Mouse (Mus musculus): ENCODE data around the gene Trim37. TPM values are rescaled to one million over a fixed set of nuclear protein-coding genes. Genes with fewer than 3 reads are reported as not detected.

The Trim37 gene
- polyA plus RNA-seq, 1 experiment from 2014 or later = 81.1 TPM

DNA sequence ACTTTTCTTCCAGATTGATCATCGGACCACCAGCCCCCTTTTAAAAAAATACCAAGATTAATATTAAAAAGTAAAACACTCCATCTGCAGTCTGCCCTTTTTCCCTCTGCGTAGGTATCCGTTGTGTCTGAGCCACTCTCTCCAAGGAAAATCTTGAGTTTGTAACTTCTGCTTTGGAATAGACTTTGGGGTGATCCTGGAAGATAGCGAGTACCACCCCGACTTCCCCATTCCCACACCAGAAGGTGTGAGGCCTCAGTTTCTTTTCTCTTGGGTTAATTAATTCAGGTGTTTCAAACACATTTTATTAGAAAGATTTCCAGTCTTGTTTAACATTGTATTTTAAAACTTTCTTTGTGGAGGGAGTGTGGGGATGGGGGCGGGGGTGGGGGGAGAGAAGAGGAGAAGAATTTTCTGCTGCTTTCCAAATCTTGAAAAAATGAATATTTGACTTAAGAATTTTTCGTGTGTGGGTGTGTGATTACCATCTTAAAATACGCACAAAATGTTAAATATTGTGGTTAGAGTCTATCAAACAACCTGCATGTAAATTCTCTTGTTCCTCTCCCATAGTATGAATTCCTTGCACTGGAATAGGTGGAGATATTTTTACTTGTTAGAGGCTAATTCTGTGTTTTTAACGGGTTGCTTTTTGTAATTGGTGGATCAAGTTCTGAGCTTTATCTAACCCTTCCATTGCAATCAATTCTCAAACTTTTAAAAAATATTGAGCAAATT, 16.5 kb upstream of the Trim37 start:
- no peak for ATAC-seq
- Histone ChIP-seq H3K9me3 (ENCODE audit: control insufficient read depth, low read length) (no peaks in the 10 kb centered on the region), H3K36me3 (ENCODE audit: control insufficient read depth, insufficient read depth, low read length) (peaks cover 6% of the 10 kb centered on the region), H3K4me2 (ENCODE audit: low read length) (peak overlapping the region; percentile 77), H3K4me3 (ENCODE audit: low read length) (peak overlapping the region; percentile 58), H3K9ac (ENCODE audit: low read depth, low read length) (peak overlapping the region; percentile 77), H3K27me3 (replicated peaks; ENCODE audit: control insufficient read depth, insufficient read depth, low read length) (no peaks in the 10 kb centered on the region), H3K4me1 (ENCODE audit: control insufficient read depth, insufficient read depth, low read depth, low read length) (peaks cover 12% of the 10 kb centered on the region), H3K27ac (ENCODE audit: low read depth, low read length) (peak overlapping the region; percentile 97)
- WGBS = 5% methylated on average over 9 of the region's 9 CpGs

DNA sequence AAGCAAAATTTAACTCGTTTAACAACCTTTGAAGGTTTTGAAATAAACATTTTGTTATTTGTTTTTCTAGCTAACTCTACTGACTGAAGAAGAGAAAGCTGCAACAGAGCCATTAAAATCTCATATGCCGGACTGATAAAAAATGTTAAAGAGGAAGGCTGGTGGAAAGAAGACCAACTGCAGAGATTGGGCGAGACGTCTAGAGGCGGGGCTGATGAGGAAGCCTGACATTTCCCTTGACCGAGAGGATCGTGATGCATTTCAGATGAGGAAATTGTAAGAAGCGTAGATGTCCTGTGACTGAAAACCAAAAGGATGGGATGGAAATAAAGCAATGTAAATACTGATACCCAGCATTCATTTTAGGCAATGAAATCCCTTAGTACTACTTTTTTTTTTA, 5.0 kb upstream of the Trim37 start:
- peaks cover 5% of the 10 kb centered on the region for H3K4me1 ChIP-seq (ENCODE audit: control insufficient read depth, insufficient read depth, low read depth, low read length)
- no peaks in the 10 kb centered on the region for H3K27me3 ChIP-seq (replicated peaks; ENCODE audit: control insufficient read depth, insufficient read depth, low read length)
- peaks cover 27% of the 10 kb centered on the region for H3K36me3 ChIP-seq (ENCODE audit: control insufficient read depth, insufficient read depth, low read length)
- no peaks in the 10 kb centered on the region for H3K9me3 ChIP-seq (ENCODE audit: control insufficient read depth, low read length)
- no peak for ATAC-seq
- WGBS = 78% methylated on average over 8 of the region's 8 CpGs
- no peak overlapping the region for H3K27ac ChIP-seq (ENCODE audit: low read depth, low read length)
- H3K4me2 ChIP-seq (ENCODE audit: low read length) = no peak overlapping the region
- no peak overlapping the region for H3K9ac ChIP-seq (ENCODE audit: low read depth, low read length)
- no peak overlapping the region for H3K4me3 ChIP-seq (ENCODE audit: low read length)

DNA sequence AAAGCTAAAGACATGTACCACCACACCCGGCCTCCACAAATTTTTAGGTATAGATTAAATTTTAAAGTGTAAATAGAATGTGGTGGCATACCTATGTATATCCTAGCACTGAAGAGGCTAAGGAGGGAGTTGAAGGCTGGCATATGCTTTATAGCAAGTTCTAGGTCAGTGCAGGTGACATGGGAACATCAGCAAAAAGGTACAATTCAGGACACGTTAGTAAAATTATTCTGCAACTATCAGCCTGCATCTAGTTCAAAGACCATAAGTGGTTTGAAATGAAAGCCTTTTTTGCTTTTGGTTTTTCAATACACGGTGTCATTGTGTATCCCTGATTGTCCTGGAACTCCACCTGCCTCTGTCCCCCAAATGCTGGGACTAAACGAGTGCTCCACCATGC, 1.3 kb upstream of the Trim37 start:
- ATAC-seq = no peak
- H3K4me3 ChIP-seq (ENCODE audit: low read length) = no peak overlapping the region
- peaks cover 14% of the 10 kb centered on the region for H3K4me1 ChIP-seq (ENCODE audit: control insufficient read depth, insufficient read depth, low read depth, low read length)
- no peak overlapping the region for H3K27ac ChIP-seq (ENCODE audit: low read depth, low read length)
- H3K4me2 ChIP-seq (ENCODE audit: low read length) = peak overlapping the region; percentile 74; the same call in 1 of the 2 replicates
- no peak overlapping the region for H3K9ac ChIP-seq (ENCODE audit: low read depth, low read length)
- H3K36me3 ChIP-seq (ENCODE audit: control insufficient read depth, insufficient read depth, low read length) = peaks cover 14% of the 10 kb centered on the region
- H3K27me3 ChIP-seq (replicated peaks; ENCODE audit: control insufficient read depth, insufficient read depth, low read length) = no peaks in the 10 kb centered on the region
- WGBS = 51% methylated on average over 4 of the region's 4 CpGs
- H3K9me3 ChIP-seq (ENCODE audit: control insufficient read depth, low read length) = no peaks in the 10 kb centered on the region

DNA sequence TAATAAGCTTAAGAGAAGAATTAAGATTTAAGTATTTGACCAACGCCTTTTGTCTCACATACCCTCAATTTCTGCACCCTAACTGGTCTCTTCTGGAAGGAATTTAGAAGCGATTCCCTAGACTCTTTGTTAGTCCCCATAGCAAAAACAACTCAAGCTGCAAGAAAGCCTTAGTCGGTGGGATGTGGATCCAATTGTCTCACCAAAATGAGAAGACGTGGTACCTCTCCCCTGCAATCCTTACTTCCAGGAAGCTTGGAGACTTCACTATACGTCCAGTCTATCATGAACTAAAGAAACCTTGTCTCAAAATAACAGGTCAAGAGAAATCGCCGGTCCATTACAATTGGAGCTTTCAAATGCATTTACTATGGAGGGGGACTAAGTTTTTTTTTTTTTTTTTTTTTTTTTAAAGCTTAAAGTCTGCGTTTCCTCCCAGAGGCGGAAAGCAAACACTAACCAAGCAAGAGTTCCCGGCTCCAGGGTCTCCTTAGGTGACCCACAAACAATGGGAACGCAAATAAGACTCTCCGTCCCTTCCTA, 525 bp upstream of the Trim37 start:
- no peak for ATAC-seq
- H3K9me3 ChIP-seq (ENCODE audit: control insufficient read depth, low read length) = no peaks in the 10 kb centered on the region
- WGBS = 2% methylated on average over 12 of the region's 12 CpGs

DNA sequence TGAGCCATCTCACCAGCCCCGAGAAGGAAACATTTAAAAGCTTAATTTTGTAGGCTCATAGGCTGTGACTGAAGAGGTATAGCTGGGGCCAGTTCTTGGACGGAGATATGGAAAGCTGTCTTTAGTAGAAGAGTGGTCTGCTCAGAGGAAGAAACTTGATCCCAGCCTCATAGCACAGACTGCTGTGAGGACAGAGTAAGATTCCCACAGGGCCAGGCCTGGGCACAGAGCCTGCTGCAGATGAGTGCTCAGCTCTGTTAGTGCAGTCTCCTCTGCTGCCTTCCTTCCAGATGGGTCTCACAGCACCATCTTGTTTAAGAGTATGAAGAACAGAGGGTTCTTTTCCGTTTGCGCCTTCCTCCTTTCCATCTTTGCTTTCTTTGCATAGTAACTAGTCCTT, 9.4 kb downstream of the Trim37 start:
- no peaks in the 10 kb centered on the region for H3K4me1 ChIP-seq (ENCODE audit: control insufficient read depth, insufficient read depth, low read depth, low read length)
- no peak overlapping the region; the same call in 1 of the 2 replicates for H3K9ac ChIP-seq (ENCODE audit: low read depth, low read length)
- WGBS = 85% methylated on average over 4 of the region's 4 CpGs
- H3K9me3 ChIP-seq (ENCODE audit: control insufficient read depth, low read length) = no peaks in the 10 kb centered on the region
- no peak overlapping the region for H3K4me3 ChIP-seq (ENCODE audit: low read length)
- H3K27me3 ChIP-seq (replicated peaks; ENCODE audit: control insufficient read depth, insufficient read depth, low read length) = no peaks in the 10 kb centered on the region
- no peak overlapping the region for H3K4me2 ChIP-seq (ENCODE audit: low read length)
- no peak overlapping the region for H3K27ac ChIP-seq (ENCODE audit: low read depth, low read length)
- ATAC-seq = no peak
- no peaks in the 10 kb centered on the region; the same call in 1 of the 2 replicates for H3K36me3 ChIP-seq (ENCODE audit: control insufficient read depth, insufficient read depth, low read length)

More for the DNA sequence above, 525 bp upstream of the Trim37 start:
- Histone ChIP-seq H3K27me3 (replicated peaks; ENCODE audit: control insufficient read depth, insufficient read depth, low read length) (no peaks in the 10 kb centered on the region), H3K9ac (ENCODE audit: low read depth, low read length) (peak overlapping the region; percentile 91), H3K4me2 (ENCODE audit: low read length) (peak overlapping the region; percentile 74), H3K27ac (ENCODE audit: low read depth, low read length) (peak overlapping the region; percentile 94), H3K4me1 (ENCODE audit: control insufficient read depth, insufficient read depth, low read depth, low read length) (peaks cover 14% of the 10 kb centered on the region), H3K4me3 (ENCODE audit: low read length) (peak overlapping the region; percentile 96), H3K36me3 (ENCODE audit: control insufficient read depth, insufficient read depth, low read length) (peaks cover 12% of the 10 kb centered on the region)

DNA sequence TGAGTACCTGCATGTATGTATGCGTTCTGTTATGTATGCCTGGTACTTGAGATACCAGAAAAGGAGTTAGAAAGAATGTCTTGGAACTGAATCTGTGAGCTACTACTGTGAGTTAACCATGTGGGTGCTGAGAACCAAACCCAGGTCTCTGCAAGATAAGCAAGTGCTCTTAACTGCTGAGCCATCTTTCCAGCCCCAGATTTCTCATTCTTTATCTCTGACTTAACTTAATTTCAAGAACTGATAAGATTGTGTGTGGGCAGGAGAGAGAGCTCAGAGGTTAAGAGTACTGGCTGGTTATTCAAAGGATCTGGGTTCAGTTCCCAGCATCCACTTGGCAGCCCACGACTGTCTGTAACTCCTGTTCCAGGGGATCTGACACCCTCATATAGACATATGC, 31.1 kb downstream of the Trim37 start:
- peaks cover 3% of the 10 kb centered on the region; the same call in 1 of the 2 replicates for H3K36me3 ChIP-seq (ENCODE audit: control insufficient read depth, insufficient read depth, low read length)
- WGBS = 90% methylated on average over 2 of the region's 2 CpGs

DNA sequence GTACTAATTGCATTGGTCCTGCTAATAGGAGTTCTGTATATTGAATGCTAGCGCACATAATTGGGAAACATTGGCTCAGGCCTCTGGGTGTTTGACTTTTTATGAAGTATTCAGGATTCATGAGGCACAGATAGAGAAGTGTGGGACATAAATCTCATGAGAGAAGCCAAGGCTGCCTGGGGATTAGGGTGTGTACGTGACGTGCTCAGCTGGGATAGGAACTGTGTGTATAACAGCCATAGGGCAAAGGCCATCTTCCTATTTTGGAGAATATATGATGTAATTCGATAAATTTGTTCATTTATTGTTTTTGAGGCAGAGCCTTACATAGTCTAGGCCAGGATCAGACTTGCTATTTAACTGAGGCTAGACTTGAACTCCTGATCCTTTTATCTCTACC, 35.8 kb downstream of the Trim37 start:
- H3K27ac ChIP-seq (ENCODE audit: low read depth, low read length) = no peak overlapping the region
- H3K9me3 ChIP-seq (ENCODE audit: control insufficient read depth, low read length) = no peaks in the 10 kb centered on the region
- no peaks in the 10 kb centered on the region for H3K27me3 ChIP-seq (replicated peaks; ENCODE audit: control insufficient read depth, insufficient read depth, low read length)
- H3K4me3 ChIP-seq (ENCODE audit: low read length) = no peak overlapping the region
- H3K4me2 ChIP-seq (ENCODE audit: low read length) = no peak overlapping the region
- 91% methylated on average over 4 of the region's 4 CpGs for WGBS
- ATAC-seq = no peak
- peaks cover 16% of the 10 kb centered on the region for H3K36me3 ChIP-seq (ENCODE audit: control insufficient read depth, insufficient read depth, low read length)
- H3K4me1 ChIP-seq (ENCODE audit: control insufficient read depth, insufficient read depth, low read depth, low read length) = no peaks in the 10 kb centered on the region
- no peak overlapping the region for H3K9ac ChIP-seq (ENCODE audit: low read depth, low read length)

More for the DNA sequence above, 31.1 kb downstream of the Trim37 start:
- Histone ChIP-seq H3K9me3 (ENCODE audit: control insufficient read depth, low read length) (no peaks in the 10 kb centered on the region), H3K4me2 (ENCODE audit: low read length) (no peak overlapping the region), H3K4me1 (ENCODE audit: control insufficient read depth, insufficient read depth, low read depth, low read length) (no peaks in the 10 kb centered on the region), H3K9ac (ENCODE audit: low read depth, low read length) (no peak overlapping the region), H3K27ac (ENCODE audit: low read depth, low read length) (no peak overlapping the region), H3K4me3 (ENCODE audit: low read length) (no peak overlapping the region), H3K27me3 (replicated peaks; ENCODE audit: control insufficient read depth, insufficient read depth, low read length) (no peaks in the 10 kb centered on the region)
- ATAC-seq = no peak

DNA sequence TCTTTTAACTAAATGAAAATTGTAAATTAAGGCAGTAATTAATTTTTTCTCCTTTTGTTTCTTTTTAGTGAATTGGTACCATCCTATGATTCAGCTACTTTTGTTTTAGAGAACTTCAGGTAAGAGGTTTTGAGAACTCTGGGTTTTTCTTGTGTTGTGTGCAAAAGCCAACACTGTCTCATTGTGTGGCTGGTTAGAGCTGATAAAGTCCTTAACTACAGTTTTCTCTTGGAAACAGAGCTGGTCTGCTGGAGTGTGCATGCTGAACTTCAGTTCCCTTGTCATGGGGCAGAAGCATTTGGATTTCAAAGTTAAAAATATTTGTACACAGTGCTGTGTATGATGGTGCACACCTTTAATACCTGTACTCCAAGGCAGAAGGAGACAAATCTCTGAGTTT, 36.9 kb downstream of the Trim37 start:
- Histone ChIP-seq H3K27ac (ENCODE audit: low read depth, low read length) (no peak overlapping the region), H3K27me3 (replicated peaks; ENCODE audit: control insufficient read depth, insufficient read depth, low read length) (no peaks in the 10 kb centered on the region), H3K4me1 (ENCODE audit: control insufficient read depth, insufficient read depth, low read depth, low read length) (no peaks in the 10 kb centered on the region), H3K9ac (ENCODE audit: low read depth, low read length) (no peak overlapping the region), H3K4me2 (ENCODE audit: low read length) (no peak overlapping the region), H3K4me3 (ENCODE audit: low read length) (no peak overlapping the region), H3K9me3 (ENCODE audit: control insufficient read depth, low read length) (no peaks in the 10 kb centered on the region), H3K36me3 (ENCODE audit: control insufficient read depth, insufficient read depth, low read length) (peaks cover 25% of the 10 kb centered on the region)
- no peak for ATAC-seq

DNA sequence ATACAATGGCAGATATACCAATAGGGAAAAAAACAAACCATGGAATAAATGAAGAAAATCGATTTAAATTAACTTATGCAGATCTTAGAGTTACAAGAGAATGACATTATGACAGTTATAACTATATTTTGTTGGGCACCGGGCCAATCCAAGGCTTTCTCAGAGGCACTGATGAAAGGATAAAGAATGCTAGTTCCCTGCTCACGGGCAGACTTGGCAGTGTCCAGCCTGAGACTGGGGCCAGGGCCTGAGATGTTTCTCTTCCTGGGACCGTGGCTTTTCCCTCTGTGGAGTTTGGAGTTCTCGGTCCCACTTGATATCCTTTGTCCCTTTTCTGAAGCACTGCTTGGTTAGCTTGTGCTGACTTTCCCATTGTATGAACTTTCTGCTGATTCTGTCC, 46.7 kb downstream of the Trim37 start:
- Histone ChIP-seq H3K4me2 (ENCODE audit: low read length) (no peak overlapping the region), H3K27ac (ENCODE audit: low read depth, low read length) (no peak overlapping the region), H3K36me3 (ENCODE audit: control insufficient read depth, insufficient read depth, low read length) (peaks cover 12% of the 10 kb centered on the region; the same call in 1 of the 2 replicates), H3K4me3 (ENCODE audit: low read length) (no peak overlapping the region), H3K27me3 (replicated peaks; ENCODE audit: control insufficient read depth, insufficient read depth, low read length) (no peaks in the 10 kb centered on the region), H3K9me3 (ENCODE audit: control insufficient read depth, low read length) (no peaks in the 10 kb centered on the region), H3K9ac (ENCODE audit: low read depth, low read length) (no peak overlapping the region), H3K4me1 (ENCODE audit: control insufficient read depth, insufficient read depth, low read depth, low read length) (no peaks in the 10 kb centered on the region)
- ATAC-seq = no peak
- 84% methylated on average over 5 of the region's 5 CpGs for WGBS

All from hindbrain, embryonic 16.5 days (tissue).